Mouse (Mus musculus) heart, embryonic 12.5 days (tissue): ENCODE measurements around the gene Cd19. TPM values are rescaled to one million over a fixed set of nuclear protein-coding genes. Genes with fewer than 3 reads are reported as not detected.
A peak's percentile ranks its signal among the peaks of the same experiment; 100 is the strongest.

Experiments
- ATAC-seq: fragments of 200-750 bp; cut with Nextera tagmentation; 2 replicates; pipeline ENCODE4 v1.8.0; 2017; ENCODE audit warnings: moderate TSS enrichment, moderate library complexity; ENCODE audit not compliant: insufficient number of reproducible peaks, low FRiP score
- H3K27ac ChIP-seq: fragments of 300-500 bp; sonication (generic); 2 replicates; pipeline ENCODE4 v1.5.1; 2016; ENCODE audit warnings: mild to moderate bottlenecking, moderate library complexity; ENCODE audit not compliant: poor library complexity, severe bottlenecking
- H3K27me3 ChIP-seq: fragments of 300-500 bp; sonication (generic); replicated peaks from 2 replicates; pipeline ENCODE4 v1.6.1; 2016; ENCODE audit warnings: mild to moderate bottlenecking, moderate library complexity
- H3K36me3 ChIP-seq: fragments of 300-500 bp; sonication (generic); 2 replicates; pipeline ENCODE4 v1.6.1; 2016; ENCODE audit warnings: mild to moderate bottlenecking, moderate library complexity
- H3K4me1 ChIP-seq: fragments of 300-500 bp; sonication (generic); replicated peaks from 2 replicates; pipeline ENCODE4 v1.6.1; 2016; ENCODE audit warnings: mild to moderate bottlenecking
- H3K4me2 ChIP-seq: fragments of 300-500 bp; sonication (generic); 2 replicates; pipeline ENCODE4 v1.6.1; 2016; ENCODE audit warnings: mild to moderate bottlenecking, moderate library complexity
- H3K4me3 ChIP-seq: fragments of 300-500 bp; sonication (generic); 2 replicates; pipeline ENCODE4 v1.5.1; 2016; ENCODE audit warnings: mild to moderate bottlenecking
- H3K9ac ChIP-seq: fragments of 300-500 bp; sonication (generic); 2 replicates; pipeline ENCODE4 v1.6.1; 2016; ENCODE audit warnings: mild to moderate bottlenecking, moderate library complexity
- H3K9me3 ChIP-seq: fragments of 300-500 bp; sonication (generic); replicated peaks from 2 replicates; pipeline ENCODE4 v1.6.1; 2016; ENCODE audit warnings: mild to moderate bottlenecking, moderate library complexity
- WGBS: fragments of 180-500 bp; shearing (Covaris S2); methylation state at CpG from one replicate; pipeline ENCODE4 v1.1.7; 2016; 5-methylcytosine and 5-hydroxymethylcytosine counted together
- polyA plus RNA-seq: library from polyadenylated mRNA; unstranded; fragments of >200 nt; fragmentation: Nextera tagmentation; extraction: Ambion mirVana; gene quantifications from 2 replicates; pipeline ENCODE4 v1.2.1, GENCODE M21; 2016

The Cd19 gene
- not detected in 2 replicates for polyA plus RNA-seq

- Histone ChIP-seq H3K9ac (no peak within 1 kb of the TSS), H3K9me3 (no peaks in the 10 kb centered on the region), H3K4me2 (no peak within 1 kb of the TSS), H3K27me3 (peaks cover 19% of the 10 kb centered on the region), H3K4me1 (no peaks in the 10 kb centered on the region), H3K36me3 (no peaks in the 10 kb centered on the region), H3K27ac (no peak within 1 kb of the TSS), H3K4me3 (no peak within 1 kb of the TSS)
- 85% methylated on average over 6 of the region's 6 CpGs for WGBS
- no peak for ATAC-seq
Measured at GRCm38 (mm10) chr7:126414725-126415124, at the start of gene Cd19. TSS of gene Cd19 (minus strand) at chr7:126414889.

GRCm38 (mm10) chr7:126464121-126464520, 49.4 kb upstream of the Cd19 start:
- H3K4me1 ChIP-seq: peaks cover 46% of the 10 kb centered on the region
- no peak overlapping the region for H3K27ac ChIP-seq
- H3K36me3 ChIP-seq: peaks cover 31% of the 10 kb centered on the region
- WGBS: 56% methylated on average over 4 of the region's 4 CpGs
- H3K9me3 ChIP-seq: no peaks in the 10 kb centered on the region
- no peak for ATAC-seq
- no peak overlapping the region for H3K4me2 ChIP-seq
- no peak overlapping the region for H3K4me3 ChIP-seq
- peak overlapping the region; percentile 7; the same call in 1 of the 2 replicates for H3K9ac ChIP-seq
- 0 out of 2 replicates have a peak, but pooled peaks cover 4% of the 10 kb centered on the region for H3K27me3 ChIP-seq

GRCm38 (mm10) chr7:126463547-126463946, 48.9 kb upstream of the Cd19 start:
- H3K4me3 ChIP-seq: no peak overlapping the region
- H3K27ac ChIP-seq: no peak overlapping the region
- no peak for ATAC-seq
- H3K36me3 ChIP-seq: peaks cover 25% of the 10 kb centered on the region
- 0 out of 2 replicates have a peak, but pooled peaks cover 4% of the 10 kb centered on the region for H3K27me3 ChIP-seq
- peaks cover 52% of the 10 kb centered on the region for H3K4me1 ChIP-seq
- no peak overlapping the region for H3K9ac ChIP-seq
- H3K4me2 ChIP-seq: no peak overlapping the region
- WGBS: 40% methylated on average over 4 of the region's 4 CpGs
- no peaks in the 10 kb centered on the region for H3K9me3 ChIP-seq

- Histone ChIP-seq H3K27ac (no peak within 1 kb of the TSS), H3K4me3 (no peak within 1 kb of the TSS), H3K36me3 (peaks cover 20% of the 10 kb centered on the region), H3K4me2 (no peak within 1 kb of the TSS), H3K9me3 (no peaks in the 10 kb centered on the region), H3K27me3 (0 out of 2 replicates have a peak, but pooled peaks cover 4% of the 10 kb centered on the region), H3K4me1 (peaks cover 57% of the 10 kb centered on the region), H3K9ac (peak within 1 kb of the TSS; percentile 21; the same call in 1 of the 2 replicates)
- 50% methylated on average over 5 of the region's 5 CpGs for WGBS
- no peak for ATAC-seq
Measured at GRCm38 (mm10) chr7:126463004-126463403, 48.3 kb upstream of the Cd19 start, which contains the start of gene Atp2a1. TSS of gene Atp2a1 (minus strand) at chr7:126463108.

GRCm38 (mm10) chr7:126461626-126462025, 46.9 kb upstream of the Cd19 start:
- Histone ChIP-seq H3K9me3 (no peaks in the 10 kb centered on the region), H3K4me1 (peaks cover 57% of the 10 kb centered on the region), H3K4me3 (no peak overlapping the region), H3K27me3 (0 out of 2 replicates have a peak, but pooled peaks cover 4% of the 10 kb centered on the region), H3K27ac (no peak overlapping the region), H3K36me3 (peaks cover 6% of the 10 kb centered on the region; the same call in 1 of the 2 replicates), H3K4me2 (no peak overlapping the region), H3K9ac (no peak overlapping the region)
- WGBS: 78% methylated on average over 3 of the region's 3 CpGs
- no peak for ATAC-seq

- no peak overlapping the region for H3K9ac ChIP-seq
- H3K36me3 ChIP-seq: no peaks in the 10 kb centered on the region
- H3K4me3 ChIP-seq: no peak overlapping the region
- no peak overlapping the region for H3K4me2 ChIP-seq
- no peak for ATAC-seq
- no peaks in the 10 kb centered on the region for H3K9me3 ChIP-seq
- WGBS: 54% methylated on average over 10 of the region's 10 CpGs
- peaks cover 49% of the 10 kb centered on the region for H3K4me1 ChIP-seq
- no peak overlapping the region for H3K27ac ChIP-seq
- 0 out of 2 replicates have a peak, but pooled peaks cover 4% of the 10 kb centered on the region for H3K27me3 ChIP-seq
Measured at GRCm38 (mm10) chr7:126460623-126461399, 46.1 kb upstream of the Cd19 start.

- Histone ChIP-seq H3K27ac (no peak overlapping the region), H3K9me3 (no peaks in the 10 kb centered on the region), H3K27me3 (0 out of 2 replicates have a peak, but pooled peaks cover 4% of the 10 kb centered on the region), H3K4me3 (no peak overlapping the region), H3K4me1 (peaks cover 31% of the 10 kb centered on the region), H3K36me3 (no peaks in the 10 kb centered on the region), H3K4me2 (no peak overlapping the region), H3K9ac (0 out of 2 replicates have a peak overlapping the region, but pooled peaks have one; percentile 4)
- no peak for ATAC-seq
- 75% methylated on average over 11 of the region's 11 CpGs for WGBS
Measured at GRCm38 (mm10) chr7:126458844-126459618, 44.3 kb upstream of the Cd19 start.

GRCm38 (mm10) chr7:126458225-126458624, 43.5 kb upstream of the Cd19 start:
- ATAC-seq: no peak

GRCm38 (mm10) chr7:126456382-126457266, 41.9 kb upstream of the Cd19 start:
- H3K27me3 ChIP-seq: 0 out of 2 replicates have a peak, but pooled peaks cover 3% of the 10 kb centered on the region
- no peak overlapping the region for H3K4me3 ChIP-seq
- no peaks in the 10 kb centered on the region for H3K9me3 ChIP-seq
- no peak overlapping the region for H3K4me2 ChIP-seq
- no peaks in the 10 kb centered on the region for H3K36me3 ChIP-seq
- no peak for ATAC-seq
- peaks cover 16% of the 10 kb centered on the region for H3K4me1 ChIP-seq
- no peak overlapping the region for H3K9ac ChIP-seq
- WGBS: 73% methylated on average over 17 of the region's 17 CpGs
- no peak overlapping the region for H3K27ac ChIP-seq

More at GRCm38 (mm10) chr7:126458225-126458624, 43.5 kb upstream of the Cd19 start:
- H3K27ac ChIP-seq: no peak overlapping the region
- no peak overlapping the region for H3K4me3 ChIP-seq
- no peak overlapping the region for H3K4me2 ChIP-seq
- 68% methylated on average over 5 of the region's 5 CpGs for WGBS
- no peaks in the 10 kb centered on the region for H3K9me3 ChIP-seq
- no peak overlapping the region for H3K9ac ChIP-seq
- no peaks in the 10 kb centered on the region for H3K36me3 ChIP-seq
- H3K27me3 ChIP-seq: 0 out of 2 replicates have a peak, but pooled peaks cover 4% of the 10 kb centered on the region
- H3K4me1 ChIP-seq: peaks cover 23% of the 10 kb centered on the region

GRCm38 (mm10) chr7:126455242-126455641, 40.6 kb upstream of the Cd19 start:
- H3K36me3 ChIP-seq: no peaks in the 10 kb centered on the region
- H3K4me2 ChIP-seq: no peak overlapping the region
- ATAC-seq: no peak
- H3K4me3 ChIP-seq: no peak overlapping the region
- no peak overlapping the region for H3K9ac ChIP-seq
- H3K4me1 ChIP-seq: peaks cover 16% of the 10 kb centered on the region
- no peaks in the 10 kb centered on the region for H3K9me3 ChIP-seq
- no peaks in the 10 kb centered on the region for H3K27me3 ChIP-seq
- WGBS: 79% methylated on average over 2 of the region's 2 CpGs
- H3K27ac ChIP-seq: no peak overlapping the region
